Mouse (Mus musculus): ENCODE measurements around the gene Cdh23. TPM values are rescaled to one million over a fixed set of nuclear protein-coding genes. Genes with fewer than 3 reads are reported as not detected.

The Cdh23 gene
- polyA plus RNA-seq (2014; fragmentation: Illumina TruSeq; extraction: RNeasy Lipid Tissue Mini Kit (QIAGEN cat#74804); ENCODE audit: low read depth, low replicate concordance): not detected

DNA sequence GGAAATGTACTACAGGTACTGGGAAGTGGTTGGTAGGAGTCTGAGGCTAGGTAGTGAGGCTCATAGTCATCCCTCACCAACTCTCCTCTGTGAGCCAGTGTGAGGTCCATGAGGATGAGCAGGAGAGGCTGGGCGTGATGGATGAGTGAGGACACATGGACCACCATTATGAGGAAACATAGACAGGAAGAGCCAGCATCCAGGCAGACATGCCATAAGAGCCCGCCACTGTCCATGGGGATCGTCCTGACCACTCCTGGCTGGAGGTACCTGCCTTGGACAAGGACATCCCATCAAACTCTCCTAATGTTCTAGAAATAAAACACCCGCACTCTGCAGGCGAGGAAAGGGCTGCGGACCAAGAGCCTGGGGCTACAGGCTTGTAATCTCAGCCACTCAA, at the start of gene Cdh23:
Gene Cdh23 (minus strand): TSS at position 101 of the 400 bp plus-strand sequence.

GRCm38 (mm10) chr10:60399449-60399848, 296.8 kb downstream of the Cdh23 start, which contains the start of gene Gm17455:
Gene Gm17455 (plus strand): TSS chr10:60399726.

GRCm38 (mm10) chr10:60346701-60347405, 349.4 kb downstream of the Cdh23 start, which contains the start of gene Vsir:
Gene Vsir (plus strand): TSS chr10:60346851.

DNA sequence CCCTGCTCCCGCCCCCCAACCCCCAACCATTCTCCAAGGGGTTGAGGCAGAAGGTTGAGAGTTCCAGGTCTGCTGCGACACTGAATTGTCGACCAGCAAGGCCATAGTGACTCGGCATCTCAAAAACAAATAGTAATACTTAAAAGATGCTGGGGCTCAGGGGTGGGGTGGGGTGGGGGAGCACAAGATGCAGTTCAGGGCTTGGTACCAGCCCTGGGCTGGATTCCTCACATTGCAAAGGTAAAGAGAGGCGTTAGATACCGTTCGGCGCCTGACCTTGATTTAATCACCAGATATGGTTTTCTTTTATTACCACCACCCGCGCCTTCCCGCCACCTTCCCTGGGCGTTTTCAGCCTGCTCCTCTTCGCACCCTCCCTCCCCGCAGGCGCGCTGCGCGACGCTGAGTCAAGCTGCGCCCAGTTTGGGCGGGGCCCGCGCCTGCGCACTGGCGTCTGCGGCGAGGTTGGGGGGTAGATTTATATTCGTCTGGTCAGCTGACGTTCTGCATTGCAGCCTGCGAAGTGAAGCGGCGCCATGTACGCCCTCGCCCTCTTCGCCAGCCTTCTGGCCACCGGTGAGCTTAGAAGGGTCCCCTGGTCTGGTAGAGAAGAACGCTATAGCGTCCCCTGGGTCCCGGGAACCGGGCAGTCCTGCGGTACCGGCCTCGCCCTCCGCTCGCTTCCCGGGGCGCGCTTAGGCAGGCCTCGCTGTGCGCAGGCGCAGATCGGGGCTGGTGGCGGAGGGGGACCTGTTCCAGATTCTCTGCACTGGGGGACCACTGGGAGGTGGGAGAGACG, 418.9 kb downstream of the Cdh23 start, which contains the start of gene Psap:
Gene Psap (plus strand): TSS at position 421 of the 799 bp plus-strand sequence.

Other genes starting within 250 kb of the Cdh23 start
- gene Slc29a3, start 56.3 kb upstream of the Cdh23 start, polyA plus RNA-seq (2014; fragmentation: Illumina TruSeq; extraction: RNeasy Lipid Tissue Mini Kit (QIAGEN cat#74804); ENCODE audit: low read depth, low replicate concordance): 16.7 TPM
- gene Unc5b, start 135.1 kb upstream of the Cdh23 start, polyA plus RNA-seq (2014; fragmentation: Illumina TruSeq; extraction: RNeasy Lipid Tissue Mini Kit (QIAGEN cat#74804); ENCODE audit: low read depth, low replicate concordance): 8.0 TPM

Measured in sigmoid colon, adult 10 weeks (tissue).